Mouse (Mus musculus): Measurements from ENCODE around the gene Proser1.

- no peak for TF ChIP-seq POLR2A (IDR thresholded peaks at IDR 0.05; ENCODE audit: control insufficient read depth, extremely low read depth, insufficient read depth, low read length, poor library complexity)
- TF ChIP-seq CTCF (IDR thresholded peaks at IDR 0.05; ENCODE audit: borderline replicate concordance, control insufficient read depth, extremely low read depth, insufficient read depth, low read length, poor library complexity): no peak
Observed at GRCm38 (mm10) chr3:53469650-53470049, 6.2 kb downstream of the Proser1 start.
